Mouse (Mus musculus) heart, postnatal 0 days (tissue): ENCODE results near the gene Gm14399.
"Not testable (repeated sequence)": the region's sequence is repeated elsewhere in the genome, so short reads cannot be mapped to it uniquely, and the experiment has no call there.

Source experiments
- CTCF ChIP-seq: IDR thresholded peaks from 2 replicates; pipeline ENCODE4 v1.5.1; 2016; ENCODE audit warnings: antibody characterized with exemption, control low read depth, low read depth
- EP300 ChIP-seq: IDR thresholded peaks from 2 replicates; pipeline ENCODE4 v1.6.1; 2016; ENCODE audit warnings: antibody characterized with exemption, low read depth

- TF ChIP-seq CTCF, EP300: not testable (repeated sequence)
These were observed 1.2 kb downstream of the Gm14399 start for GRCm38 (mm10) chr2:175140624-175141023.
